In genomic region chr4:132176474-132176873, GRCm38 (mm10) we compare ENCODE assay signal across 17 mouse cellular contexts. TPM values are rescaled to one million over a fixed set of nuclear protein-coding genes. Genes with fewer than 3 reads are reported as not detected.
DNase-seq lines count a peak whose midpoint lies in the region; ATAC-seq lines count a peak whose summit lies in the region.
"Had no signal": no experiment of that assay in that cellular context is flagged by ENCODE, and none has a peak within 500 bp of the region (broad histone marks: within the 10 kb centered on the region; RNA-seq: fewer than 3 reads in every experiment).

No protein-coding gene starts in this region.

- no peak overlapping the region for H3K9ac ChIP-seq in heart, embryonic 12.5 days

- H3K36me3 ChIP-seq in heart, embryonic 12.5 days: peaks cover 4% of the 10 kb centered on the region

- H3K4me1 ChIP-seq in heart, embryonic 12.5 days (replicated peaks): no peaks in the 10 kb centered on the region

- 60% methylated on average over 10 of the region's 10 CpGs for WGBS in heart, embryonic 12.5 days

- H3K27ac ChIP-seq in heart, embryonic 12.5 days (ENCODE audit: poor library complexity, severe bottlenecking): no peak overlapping the region

- H3K4me2 ChIP-seq in heart, embryonic 12.5 days: no peak overlapping the region

- H3K27me3 ChIP-seq in heart, embryonic 12.5 days (replicated peaks): no peaks in the 10 kb centered on the region
- H3K27me3 ChIP-seq: Patski had no signal

- ATAC-seq in heart, embryonic 12.5 days (ENCODE audit: insufficient number of reproducible peaks, low FRiP score): no peak
- ATAC-seq: activated CD4-positive, CD25-positive, alpha-beta regulatory T cell, adult 4 months; CD4-positive, CD25-positive, alpha-beta regulatory T cell, adult 4 months; Patski had no signal

- no peak overlapping the region for H3K4me3 ChIP-seq in heart, embryonic 12.5 days

- no peaks in the 10 kb centered on the region for H3K9me3 ChIP-seq in heart, embryonic 12.5 days (replicated peaks)
- H3K9me3 ChIP-seq: G1E had no signal

- DNase-seq in heart, adult 11 months: peak; percentile 71
- DNase-seq: adrenal gland, adult 2 months; adrenal gland, adult 8-10 months; adrenal gland, postnatal 10 days; adrenal gland, postnatal 14 days; adrenal gland, postnatal 25 days; adrenal gland, postnatal 36 days; B cell, adult 2 months; cerebellum, adult 11 months; cerebellum, adult 11-12 months; cerebellum, adult 18-20 months; cerebellum, adult 2 months had no signal

RNA-seq across cellular contexts. Expression of gene Oprd1, which starts 32.2 kb away (rescaled TPM):
- polyA plus RNA-seq in heart, embryonic 12.5 days (2016; fragmentation: Nextera tagmentation; extraction: Ambion mirVana): 1.3 and 1.5 TPM in 2 replicates
- polyA plus RNA-seq: activated CD4-positive, CD25-positive, alpha-beta regulatory T cell, adult 4 months; CD4-positive, CD25-positive, alpha-beta regulatory T cell, adult 4 months; G1E; Patski had no signal

RNA-seq across cellular contexts. Expression of gene Ythdf2, which starts 35.6 kb away (rescaled TPM):
- polyA plus RNA-seq in heart, embryonic 12.5 days (2016; fragmentation: Nextera tagmentation; extraction: Ambion mirVana): 77.1 and 80.1 TPM in 2 replicates
